Mouse (Mus musculus) layer of hippocampus, postnatal 14 days (tissue): ENCODE results near the gene Ctsh. TPM values are rescaled to one million over a fixed set of nuclear protein-coding genes. Genes with fewer than 3 reads are reported as not detected.

Experiments used
- DNase-seq, 2 experiments: peaks; one replicate each; pipeline ENCODE4 v3.0.0; 2021 to 2022; ENCODE audit warnings: low spot score in 2 of 2, mixed read lengths in 1 of 2
- total RNA-seq, 2 experiments: library from RNA; stranded (reverse); gene quantifications; 2 replicates each; pipeline ENCODE4 v1.2.3; 2021

Gene Ctsh
- total RNA-seq, 2 experiments from 2014 or later = 19.0 to 25.6 TPM

DNA sequence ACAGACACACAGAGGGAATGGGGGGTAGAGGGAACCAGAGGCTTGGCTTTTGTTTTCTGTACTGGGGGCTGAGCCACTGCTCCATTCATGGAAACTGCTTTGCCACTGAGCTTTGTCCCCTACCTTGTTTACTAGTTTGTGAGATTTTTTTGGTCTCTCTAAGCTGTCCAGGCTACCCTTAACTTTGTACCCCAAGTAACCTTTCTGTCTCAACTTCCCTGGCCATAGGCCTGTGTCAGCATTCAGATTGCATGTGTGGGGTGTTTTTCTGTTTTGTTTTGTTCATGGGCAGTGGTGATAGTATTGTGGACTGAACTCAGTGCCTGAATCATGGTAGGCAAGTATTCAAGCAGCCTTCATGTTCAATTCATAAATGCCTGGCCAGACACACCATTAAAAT, 54.3 kb downstream of the Ctsh start:
- no peak for DNase-seq

GRCm38 (mm10) chr9:90109386-90109785, 55.4 kb downstream of the Ctsh start:
- no peak for DNase-seq

DNA sequence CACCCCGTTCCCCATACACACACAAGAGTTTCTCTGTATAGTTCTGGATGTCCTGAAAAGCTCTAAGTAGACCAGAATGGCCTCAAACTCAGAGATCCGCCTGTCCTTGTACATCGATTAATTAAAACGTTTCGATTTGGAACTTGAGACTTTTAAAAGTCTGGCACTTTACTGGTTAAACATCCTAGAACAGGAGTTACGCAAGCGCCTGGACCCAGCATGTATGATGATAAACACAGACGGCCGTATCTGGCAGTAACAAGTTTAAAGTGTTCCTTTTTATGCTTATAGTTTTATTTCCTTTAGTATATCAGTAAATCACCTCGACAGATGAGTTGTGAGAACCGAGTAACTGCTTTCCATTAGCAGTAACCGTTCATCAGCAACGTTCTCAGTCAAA, 59.2 kb downstream of the Ctsh start:
- DNase-seq = peak in 1 of 2 experiments; percentile 50

GRCm38 (mm10) chr9:90113651-90114566, 60.0 kb downstream of the Ctsh start:
- DNase-seq = peak; percentile 89 to 97

GRCm38 (mm10) chr9:90114567-90115307, 60.8 kb downstream of the Ctsh start, which contains the start of gene Morf4l1:
Gene Morf4l1, minus strand, starts transcription at chr9:90114774.
- peak; percentile 98 to 100 for DNase-seq

DNA sequence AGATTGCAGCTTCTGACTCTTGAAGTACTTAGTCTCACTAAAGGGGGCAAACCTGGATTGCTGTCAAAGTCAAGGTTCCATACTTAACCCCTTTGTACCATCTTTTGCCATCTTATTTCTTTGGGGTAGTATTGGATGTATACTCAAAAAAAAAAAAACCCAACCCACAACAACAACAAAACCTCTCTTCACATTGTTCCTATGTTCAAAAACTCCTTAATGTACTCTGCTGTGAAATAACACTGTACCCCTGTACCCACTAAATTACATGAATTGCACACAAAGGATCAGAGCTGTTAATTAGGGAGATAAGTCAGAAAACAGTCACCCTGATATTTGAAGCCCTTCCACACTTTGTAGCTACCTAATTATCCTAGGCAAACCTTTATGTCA, 61.4 kb downstream of the Ctsh start:
- no peak for DNase-seq

- DNase-seq = no peak
Measured at GRCm38 (mm10) chr9:90117234-90117633, 63.3 kb downstream of the Ctsh start.

DNA sequence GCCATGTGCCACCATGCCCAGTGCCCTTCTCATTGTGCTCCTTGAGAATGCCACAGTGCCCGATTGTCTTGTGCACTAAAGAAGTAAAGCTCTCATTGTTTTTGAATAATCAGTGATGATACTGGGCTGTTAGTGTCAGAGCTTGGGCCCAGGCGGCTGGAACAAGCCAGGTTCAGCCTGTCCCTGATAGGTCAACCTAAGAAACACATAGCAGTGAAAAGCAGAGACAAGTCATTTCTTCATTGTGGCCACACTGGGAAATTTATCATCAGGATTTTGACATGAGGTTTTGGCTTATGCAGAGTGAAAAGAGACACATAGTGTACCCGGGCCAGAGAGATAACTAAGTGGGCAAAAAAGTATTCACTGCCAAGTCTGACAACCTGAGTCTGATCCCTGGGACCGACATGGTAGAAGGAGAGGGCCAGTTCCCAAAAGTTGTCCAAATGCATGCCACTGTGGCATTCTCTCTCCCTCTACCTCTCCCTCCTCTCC, 68.3 kb downstream of the Ctsh start:
- no peak for DNase-seq

DNA sequence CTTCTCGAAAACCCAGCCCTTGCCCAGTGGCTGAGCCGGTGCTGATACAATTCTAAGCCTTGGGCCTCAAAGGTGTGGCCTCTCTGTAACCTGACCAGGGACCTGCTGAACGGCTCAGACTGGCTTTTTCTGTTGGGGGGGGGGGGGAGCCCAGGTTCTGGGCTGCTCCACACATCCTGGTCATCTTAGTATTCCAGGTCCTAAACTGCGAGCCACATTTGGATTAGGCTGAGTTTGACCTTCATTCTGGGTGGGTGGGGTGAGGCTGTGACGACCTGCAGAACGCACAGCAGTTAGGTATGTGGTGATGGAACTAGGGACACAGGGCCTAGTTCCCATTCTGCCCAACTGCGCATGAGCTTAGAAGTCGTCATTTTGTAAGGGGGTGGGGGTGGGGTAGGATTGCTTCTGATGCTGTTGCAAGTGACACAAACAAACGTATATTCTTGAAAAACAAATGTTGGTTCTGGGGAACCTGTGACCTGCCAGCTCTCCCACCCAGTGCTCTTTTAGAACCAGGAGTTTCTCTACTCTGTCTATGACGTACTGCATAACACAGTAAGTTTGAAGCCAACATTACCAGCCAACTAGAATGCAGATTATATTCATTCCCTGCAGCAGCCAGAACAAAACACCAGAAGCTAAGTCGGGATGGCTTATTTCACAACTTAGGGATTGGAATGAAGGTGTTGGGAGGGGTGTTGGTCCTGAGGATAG, 70.4 kb downstream of the Ctsh start:
- no peak for DNase-seq

DNA sequence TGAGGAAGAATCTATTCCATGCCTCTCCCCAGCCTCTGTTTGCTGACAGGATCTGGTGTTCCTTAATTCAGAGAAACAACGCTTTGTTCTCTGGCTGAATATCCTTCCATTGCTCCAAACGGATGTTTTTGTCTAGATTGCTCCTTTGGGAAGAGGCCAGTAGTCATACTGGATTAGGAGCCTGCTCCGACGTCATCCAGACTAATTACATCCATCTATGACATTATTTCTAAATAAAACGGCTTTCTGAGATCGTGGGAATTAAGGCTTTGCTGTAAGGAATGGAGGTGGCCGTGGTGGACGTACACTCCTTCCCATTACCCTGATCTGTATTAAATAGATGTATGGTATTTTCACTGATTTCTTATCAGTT, 70.9 kb downstream of the Ctsh start:
- DNase-seq = no peak

Other genes with a start within 250 kb of the Ctsh start
- gene Rasgrf1, start 144.2 kb upstream of the Ctsh start, total RNA-seq = 100 to 1,000 TPM; 248 to 271 TPM
- 100 to 1,000 TPM; 364 to 379 TPM for gene Morf4l1, start 60.6 kb downstream of the Ctsh start, total RNA-seq
- 1 to 10 TPM; 1.3 to 1.5 TPM for gene Adamts7, start 108.9 kb downstream of the Ctsh start, total RNA-seq
- gene Tbc1d2b, start 216.7 kb downstream of the Ctsh start, total RNA-seq = 10 to 100 TPM in 1 of 2 experiments, 1 to 10 TPM in 1; 8.8 to 13.6 TPM